Mouse (Mus musculus) lung, postnatal 0 days (tissue): ENCODE results near the gene G430095P16Rik.

Source experiments
- CTCF ChIP-seq: IDR thresholded peaks from 2 replicates; pipeline ENCODE4 v1.5.1; 2016; ENCODE audit warnings: antibody characterized with exemption, mild to moderate bottlenecking
- EP300 ChIP-seq: IDR thresholded peaks from 2 replicates; pipeline ENCODE4 v1.6.1; 2016; ENCODE audit warnings: antibody characterized with exemption, mild to moderate bottlenecking, control low read depth

GRCm38 (mm10) chr8:84703466-84704249 is 19.1 kb upstream of the G430095P16Rik start:
- peak; percentile 28 for TF ChIP-seq CTCF
- TF ChIP-seq EP300, result no peak
